Mouse (Mus musculus): ENCODE data around the gene Nrg3.
"Not testable (repeated sequence)": the region's sequence is repeated elsewhere in the genome, so short reads cannot be mapped to it uniquely, and the experiment has no call there.

Gene Nrg3

DNA sequence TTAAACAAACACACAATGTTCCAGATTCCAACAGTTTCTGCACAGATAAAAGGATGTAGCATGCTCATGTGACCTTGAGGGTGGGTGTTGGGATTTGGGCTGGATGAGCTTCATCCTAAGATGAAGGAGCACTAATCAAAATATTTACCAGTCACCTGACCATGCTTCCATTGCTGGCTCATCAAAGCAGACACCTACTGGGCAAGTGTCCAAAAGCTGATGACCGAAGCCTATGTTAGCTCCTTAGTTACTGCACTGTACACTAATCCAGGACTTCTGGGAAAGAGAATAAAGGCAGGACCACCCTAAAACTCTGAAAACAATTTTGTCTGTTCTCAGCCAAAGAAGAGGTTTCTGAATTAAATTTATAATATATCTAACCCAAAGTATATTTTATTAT lies 261.4 kb downstream of the Nrg3 start:
- DNase-seq (ENCODE audit: low read depth, low spot score): no peak

DNA sequence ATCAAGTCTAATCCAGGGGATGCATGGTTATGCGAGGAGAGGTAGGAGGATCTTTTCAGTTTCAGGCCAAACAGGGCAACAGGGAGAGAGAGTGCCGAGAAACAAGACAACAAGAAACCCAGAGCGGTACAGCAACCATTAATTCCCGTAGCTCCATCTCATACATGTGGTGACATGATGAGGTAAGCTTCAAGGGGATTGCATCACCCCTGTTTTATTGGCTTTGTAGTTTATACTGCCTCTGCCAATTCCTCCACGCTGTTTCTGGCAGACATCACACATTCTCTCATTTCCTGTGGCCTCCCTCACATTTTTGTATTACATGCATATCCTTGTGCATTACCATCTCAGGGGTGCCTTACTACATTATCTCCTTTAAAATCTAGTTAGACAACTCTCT lies 280.9 kb downstream of the Nrg3 start:
- peak; percentile 78 for DNase-seq (ENCODE audit: low read depth, low spot score)

DNA sequence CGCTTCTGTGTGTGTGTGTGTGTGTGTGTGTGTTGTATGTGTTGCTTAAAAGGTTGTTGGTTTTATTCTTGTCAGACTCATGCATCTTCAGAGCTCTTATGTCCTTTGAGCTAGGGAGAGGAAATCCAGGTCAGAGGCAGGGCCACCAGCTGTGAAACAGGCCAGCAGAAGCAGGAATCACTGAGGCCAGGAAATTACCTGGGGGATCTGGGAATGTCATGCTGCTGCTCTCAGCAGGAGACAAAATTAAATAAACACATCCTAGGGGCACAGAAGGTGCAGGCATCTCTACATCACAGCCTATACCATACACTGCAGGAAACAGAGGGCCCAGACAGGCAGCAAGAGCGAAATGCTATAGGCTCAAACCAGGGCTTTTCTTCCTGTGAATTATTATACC lies 299.2 kb downstream of the Nrg3 start:
- no peak for DNase-seq (ENCODE audit: low read depth, low spot score)

DNA sequence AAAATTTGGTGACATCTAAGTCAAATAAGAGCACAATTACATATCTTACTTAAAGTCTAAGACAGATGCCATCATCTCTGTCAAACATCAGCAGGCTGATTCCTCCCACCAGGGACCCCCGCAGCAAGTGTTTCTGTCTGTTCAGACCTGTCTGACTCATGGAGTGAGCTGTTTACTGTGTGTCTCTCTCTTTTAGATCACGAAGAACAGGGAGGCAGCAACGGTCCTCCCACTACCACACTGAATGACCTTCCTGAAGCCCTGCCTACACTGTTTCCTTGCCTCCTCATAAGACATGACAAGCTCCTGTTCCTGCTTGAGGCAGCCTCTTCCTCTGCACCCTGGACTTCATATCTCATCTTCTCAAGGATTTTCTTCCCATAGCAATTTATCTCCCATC lies 312.7 kb downstream of the Nrg3 start:
- DNase-seq (ENCODE audit: low read depth, low spot score): no peak

DNA sequence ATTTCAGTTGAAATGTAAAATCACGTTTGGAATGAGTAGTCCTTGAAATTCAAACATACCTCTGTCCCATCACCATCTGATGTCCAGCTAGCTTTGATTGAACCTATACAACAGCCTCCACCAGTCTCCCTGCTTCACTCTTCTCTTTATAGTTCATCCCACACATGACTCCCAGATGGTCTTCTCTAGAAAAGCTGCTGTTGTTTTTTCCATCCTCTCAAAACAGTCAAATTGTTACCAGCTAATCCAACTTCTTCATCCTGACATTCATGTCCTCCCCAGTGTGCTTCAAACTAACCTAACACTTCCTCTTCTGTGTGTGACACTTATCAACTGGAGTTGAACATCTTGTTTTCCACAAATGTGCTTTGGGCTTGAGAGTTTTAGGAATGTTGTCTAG lies 317.4 kb downstream of the Nrg3 start:
- no peak for DNase-seq (ENCODE audit: low read depth, low spot score)

DNA sequence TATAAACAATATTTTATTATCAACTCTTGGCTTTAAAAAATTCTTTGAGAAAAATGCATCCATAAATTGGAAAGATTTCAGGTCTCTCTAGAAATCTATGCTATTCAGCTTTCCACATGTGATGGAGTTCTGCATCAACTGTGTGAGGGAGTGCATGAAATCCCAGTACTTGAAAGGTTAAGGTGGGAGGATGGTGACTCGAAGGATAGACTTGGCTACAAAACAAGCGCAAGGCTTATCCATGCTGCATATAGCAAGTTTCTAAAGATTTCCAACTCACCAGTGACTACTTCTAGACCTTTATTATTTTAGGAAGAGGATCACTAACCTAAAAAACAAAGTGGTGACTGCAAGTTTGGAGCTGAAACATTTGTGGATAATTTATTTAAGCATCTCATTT lies 343.1 kb downstream of the Nrg3 start:
- DNase-seq (ENCODE audit: low read depth, low spot score): no peak

DNA sequence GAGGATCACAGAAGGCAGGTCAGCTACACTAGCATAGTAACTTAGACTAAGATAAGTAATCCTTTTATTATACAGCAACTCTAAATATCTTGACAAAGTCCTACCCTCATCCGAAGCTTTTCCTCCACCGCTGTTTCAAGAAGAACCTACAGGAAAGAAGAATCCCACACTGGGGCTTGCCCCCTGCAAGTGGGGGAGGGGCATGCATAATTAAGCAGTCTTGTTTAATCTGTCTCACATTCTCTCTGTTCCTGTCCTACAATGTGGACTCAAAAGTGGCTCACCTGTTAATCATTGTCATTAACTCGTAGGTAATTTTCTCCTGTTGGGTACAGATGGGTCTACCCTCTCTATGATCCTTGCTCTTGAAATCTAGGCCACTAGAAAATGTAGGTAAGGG lies 354.9 kb downstream of the Nrg3 start:
- no peak for DNase-seq (ENCODE audit: low read depth, low spot score)

DNA sequence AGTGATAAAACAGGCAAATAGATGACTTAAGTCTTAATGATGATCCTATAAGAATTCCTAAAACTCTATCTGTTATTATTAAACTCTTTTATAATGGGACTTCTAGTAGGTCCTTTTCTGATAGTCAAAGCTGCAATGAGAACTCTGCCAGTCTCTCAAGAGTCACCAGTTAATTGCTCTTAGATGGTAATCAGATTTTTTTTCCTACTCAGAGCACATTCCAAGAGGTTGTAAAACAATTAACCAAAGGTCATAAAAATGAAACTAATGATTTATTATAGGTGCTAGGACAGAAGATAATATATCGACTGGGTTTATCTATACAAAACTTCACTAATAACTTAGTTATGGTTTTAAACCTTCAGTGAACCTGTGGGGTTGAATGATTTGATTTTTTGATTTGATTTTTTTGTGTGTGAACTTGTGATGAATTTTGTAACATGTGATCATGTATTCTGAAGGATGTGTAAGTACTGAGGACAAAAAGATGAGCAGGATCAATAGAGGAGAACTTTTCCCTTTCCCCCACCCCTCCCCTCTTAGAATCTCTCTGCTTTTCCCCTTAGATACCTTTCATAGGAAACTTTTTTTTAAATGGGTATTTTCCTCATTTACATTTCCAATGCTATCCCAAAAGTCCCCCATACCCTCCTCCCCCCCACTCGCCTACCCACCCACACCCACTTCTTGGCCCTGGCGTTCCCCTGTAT lies 356.2 kb downstream of the Nrg3 start:
- DNase-seq (ENCODE audit: low read depth, low spot score): not testable (repeated sequence)

DNA sequence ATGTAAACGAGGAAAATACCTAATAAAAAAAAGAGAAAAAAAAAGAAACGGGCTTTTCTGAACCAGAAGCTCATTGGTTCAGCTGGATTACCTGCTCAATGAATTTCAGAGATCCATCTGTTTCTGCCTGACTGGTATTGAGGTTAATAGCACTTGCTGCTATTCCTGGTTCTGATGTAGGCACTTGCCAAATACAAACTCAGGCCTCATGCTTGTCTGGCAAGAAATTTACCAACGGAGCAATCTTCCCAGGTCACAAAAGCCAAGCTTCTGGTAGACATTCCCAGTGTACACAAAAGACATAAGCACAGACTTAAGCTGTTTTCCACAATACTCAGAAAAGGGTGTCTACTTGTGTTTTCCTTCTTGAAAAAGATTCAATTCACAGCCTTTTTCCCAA lies 363.3 kb downstream of the Nrg3 start:
- no peak for DNase-seq (ENCODE audit: low read depth, low spot score)

DNA sequence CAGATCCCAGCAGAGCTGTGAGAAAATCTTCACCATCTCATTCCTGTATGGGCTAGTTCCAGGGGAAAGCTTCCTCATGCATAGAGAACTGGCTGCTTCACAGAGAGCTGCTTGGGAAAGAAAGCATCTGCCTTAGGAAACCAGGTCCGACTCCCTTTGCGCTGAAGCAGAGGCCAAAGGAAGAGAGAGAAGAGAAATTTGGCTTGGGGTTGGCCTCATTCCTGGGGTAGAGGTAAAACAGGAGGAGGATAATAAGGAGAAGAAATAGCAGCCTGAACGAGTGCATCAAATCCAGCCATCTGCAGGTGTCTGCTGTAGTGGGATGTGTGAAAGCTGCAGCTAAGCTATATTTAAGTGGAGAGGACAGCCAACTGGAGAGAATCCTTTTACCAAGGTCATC lies 366.1 kb downstream of the Nrg3 start:
- no peak for DNase-seq (ENCODE audit: low read depth, low spot score)

DNA sequence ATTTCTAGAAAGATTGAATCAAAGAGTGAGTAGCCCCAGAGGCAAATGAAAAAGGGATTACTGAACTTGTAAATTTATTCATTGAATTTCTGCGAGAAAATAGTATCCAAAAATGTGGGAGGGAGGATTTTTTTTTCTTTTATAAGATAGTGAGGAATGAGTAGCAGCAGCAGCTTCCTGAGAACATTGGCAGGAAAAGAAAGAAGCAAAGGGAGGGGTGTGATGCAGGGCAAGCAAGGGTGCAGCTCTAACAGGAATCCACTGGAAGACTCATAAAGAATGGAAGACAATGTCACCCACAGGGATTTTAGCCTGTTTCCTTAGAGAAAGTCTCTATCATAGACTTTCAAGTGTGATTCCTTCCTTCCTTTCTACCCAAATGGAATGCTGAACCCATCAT lies 377.7 kb downstream of the Nrg3 start:
- no peak for DNase-seq (ENCODE audit: low read depth, low spot score)

DNA sequence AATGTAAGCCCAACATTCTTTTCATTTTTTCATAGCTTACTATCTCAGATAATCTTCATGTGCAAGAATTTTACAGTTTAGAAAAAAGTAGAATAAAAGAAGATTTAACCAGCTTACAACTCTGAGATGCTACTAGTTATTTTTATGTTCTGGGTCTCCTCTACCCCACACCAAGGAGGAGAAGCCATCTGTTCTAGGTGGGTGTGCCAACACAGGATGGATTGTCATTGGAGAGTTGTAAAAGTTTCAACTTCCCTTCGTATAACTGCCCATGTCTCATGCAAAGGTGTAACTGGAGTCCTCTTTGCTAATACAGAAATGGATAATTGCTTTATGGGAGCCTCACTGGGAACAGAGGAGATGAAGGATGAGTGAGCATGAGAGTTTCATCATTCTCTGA lies 393.4 kb downstream of the Nrg3 start:
- DNase-seq (ENCODE audit: low read depth, low spot score): no peak

DNA sequence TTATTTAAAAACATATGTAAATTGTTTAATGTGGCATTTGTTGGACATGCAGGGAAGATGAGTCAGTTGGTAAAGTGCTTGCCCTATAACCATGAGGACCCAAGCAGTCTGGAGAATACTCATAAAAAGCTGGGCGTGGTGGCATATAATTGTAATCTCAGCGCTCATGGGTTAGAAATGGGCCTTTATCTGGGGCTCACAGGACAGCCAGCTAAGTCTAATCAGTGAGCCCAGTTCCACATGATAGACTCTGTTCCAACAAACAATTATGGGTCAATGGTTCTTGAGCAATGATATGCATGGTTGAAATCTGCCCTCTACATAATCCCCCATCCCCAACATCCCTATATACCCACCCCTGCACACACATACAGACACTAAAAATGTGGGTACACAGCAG lies 421.3 kb downstream of the Nrg3 start:
- DNase-seq (ENCODE audit: low read depth, low spot score): no peak

DNA sequence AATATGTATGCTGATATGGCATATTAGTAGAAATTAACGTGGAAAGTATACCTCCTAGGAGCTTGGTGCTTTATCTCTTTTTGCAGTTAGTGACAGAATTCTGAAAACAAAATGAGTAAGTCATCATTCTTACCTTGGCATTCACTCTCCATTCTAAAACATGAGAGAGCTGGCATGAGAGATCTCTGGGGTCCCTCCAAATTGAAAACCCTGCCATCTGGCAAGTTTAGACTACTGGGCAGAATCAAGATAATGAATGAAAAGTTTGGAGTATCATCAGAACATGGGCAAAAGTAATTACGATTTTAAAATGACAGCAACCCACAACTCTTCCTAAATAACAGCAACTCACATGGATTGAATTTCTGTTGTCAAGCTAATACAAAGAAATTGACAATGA lies 423.9 kb downstream of the Nrg3 start:
- DNase-seq (ENCODE audit: low read depth, low spot score): no peak

DNA sequence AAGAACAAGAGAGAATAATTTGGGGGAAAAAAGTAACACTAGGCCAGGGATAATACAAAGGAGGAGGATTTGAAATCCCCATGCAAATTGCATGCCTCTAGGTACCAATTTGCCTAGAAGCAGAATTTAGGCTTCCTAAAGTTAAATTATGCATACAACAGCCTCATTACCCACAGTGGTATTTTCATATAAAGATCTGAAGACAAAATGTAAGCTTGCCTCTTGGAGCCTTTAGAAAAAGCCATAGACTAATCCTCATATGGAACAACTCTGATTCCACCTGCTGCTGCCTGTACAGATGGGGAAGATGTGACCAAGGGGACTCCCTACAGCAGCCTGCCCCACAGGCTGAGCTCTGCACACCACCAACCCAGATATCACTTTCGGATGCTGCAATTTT lies 428.6 kb downstream of the Nrg3 start:
- no peak for DNase-seq (ENCODE audit: low read depth, low spot score)

DNA sequence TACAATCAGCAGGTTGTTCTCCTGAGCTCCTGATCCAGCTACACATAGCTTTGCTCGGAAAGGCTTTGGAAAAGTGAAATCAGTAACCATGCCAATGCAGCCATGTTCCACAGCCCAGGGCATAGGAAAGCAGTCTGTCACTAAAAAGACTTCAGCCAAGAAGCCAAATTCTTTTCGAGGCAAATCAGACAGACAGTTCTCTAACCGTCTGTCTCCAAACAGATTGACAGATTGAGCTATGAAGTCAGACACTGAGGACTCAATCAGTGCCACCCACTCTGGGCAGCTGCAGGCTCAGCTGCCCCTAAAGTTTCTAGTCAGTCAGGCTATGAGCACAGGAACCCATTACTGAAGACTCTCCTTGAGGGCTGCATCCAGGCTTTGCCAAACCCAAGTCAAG lies 429.1 kb downstream of the Nrg3 start:
- no peak for DNase-seq (ENCODE audit: low read depth, low spot score)

DNA sequence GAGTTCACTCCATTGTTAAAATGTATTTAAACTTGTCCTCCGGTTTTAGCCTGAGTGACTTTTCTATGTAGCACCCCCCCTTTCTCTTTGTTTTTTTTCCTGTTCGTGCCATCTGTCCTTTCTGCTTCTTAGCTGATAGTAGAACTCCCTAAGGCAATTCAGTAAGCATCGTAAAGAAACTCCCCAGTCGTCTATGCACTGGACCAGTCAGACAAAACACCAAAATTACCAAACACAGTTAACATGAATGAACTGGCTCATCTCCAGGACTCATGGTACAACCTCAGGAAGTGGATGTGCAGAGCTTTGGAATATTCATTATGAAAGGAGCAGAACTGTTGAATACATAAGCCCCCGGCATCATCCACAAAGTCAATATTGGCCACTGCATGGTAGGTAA lies 429.5 kb downstream of the Nrg3 start:
- no peak for DNase-seq (ENCODE audit: low read depth, low spot score)

DNA sequence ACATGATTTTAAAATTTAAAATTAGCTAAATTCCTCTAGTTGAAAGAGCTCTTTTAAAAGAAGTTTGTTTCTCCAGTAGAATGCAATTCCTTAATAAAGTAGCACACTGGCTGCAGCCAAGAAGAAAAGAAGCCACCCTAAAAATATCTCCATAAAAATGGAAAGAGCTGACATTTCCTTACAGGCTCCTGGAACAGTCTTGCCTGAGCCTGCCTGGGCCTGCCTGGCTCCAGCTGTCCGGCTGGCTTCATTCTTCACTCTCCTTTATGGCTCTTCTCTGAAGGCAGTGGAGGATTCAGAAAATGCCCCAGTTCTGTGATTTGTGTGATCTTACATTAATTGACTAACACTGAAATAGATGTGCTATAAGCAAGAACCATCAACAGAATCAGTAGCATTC lies 433.8 kb downstream of the Nrg3 start:
- no peak for DNase-seq (ENCODE audit: low read depth, low spot score)

DNA sequence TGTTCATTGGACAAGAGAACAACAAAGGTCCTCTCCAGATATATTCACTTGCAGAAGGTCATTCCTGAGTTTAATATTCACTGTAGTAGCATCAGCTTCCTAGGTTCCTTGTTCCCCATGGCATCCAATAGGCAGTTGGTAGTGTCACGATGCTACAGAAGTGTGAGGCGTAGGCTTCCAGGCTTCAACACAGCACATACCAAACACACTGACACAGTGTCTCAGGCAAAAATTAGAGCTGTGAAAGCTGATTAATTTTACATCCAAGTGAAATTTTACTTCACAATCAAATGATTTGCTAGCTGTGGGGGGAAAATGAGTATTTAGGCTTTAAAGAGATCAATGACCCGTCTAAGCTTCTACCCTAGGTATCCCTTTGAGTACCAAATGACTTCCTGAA lies 438.4 kb downstream of the Nrg3 start:
- no peak for DNase-seq (ENCODE audit: low read depth, low spot score)

DNA sequence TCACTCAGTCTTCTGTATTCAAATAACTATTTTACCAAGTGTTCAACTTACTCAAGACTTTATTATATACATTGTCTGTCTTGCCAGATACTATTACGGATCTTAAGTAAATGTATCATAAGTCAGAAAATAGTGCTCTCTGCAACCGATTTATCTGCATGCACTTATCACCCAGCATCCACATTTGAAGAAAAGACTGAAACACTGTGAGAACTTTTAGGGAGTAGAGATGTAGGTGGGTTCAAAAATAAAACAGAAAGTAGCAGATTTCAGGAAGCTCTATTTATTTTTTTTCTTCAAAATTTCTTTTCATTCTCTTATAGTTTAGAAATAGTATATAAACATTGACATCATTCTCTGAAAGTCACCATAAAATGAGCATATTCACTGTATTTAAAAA lies 449.8 kb downstream of the Nrg3 start:
- DNase-seq (ENCODE audit: low read depth, low spot score): no peak

DNA sequence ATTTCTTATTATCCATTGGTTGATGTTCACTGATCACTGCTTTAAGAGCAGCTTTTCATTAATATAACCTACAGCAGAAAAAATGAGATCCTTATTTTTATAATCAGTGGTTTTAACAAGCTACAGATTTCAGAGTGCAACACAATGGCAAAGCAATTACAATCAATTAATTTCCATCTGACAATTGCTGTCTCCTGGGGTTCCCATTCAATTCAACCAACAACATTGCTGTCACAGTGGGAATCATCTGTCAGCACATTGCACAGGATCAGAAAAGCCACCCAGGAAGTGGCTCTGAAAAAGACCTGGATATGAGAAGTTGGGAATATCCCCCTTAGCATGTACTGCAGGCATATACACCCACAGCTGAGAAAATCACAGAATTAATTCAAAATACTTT lies 458.8 kb downstream of the Nrg3 start:
- DNase-seq (ENCODE audit: low read depth, low spot score): no peak

DNA sequence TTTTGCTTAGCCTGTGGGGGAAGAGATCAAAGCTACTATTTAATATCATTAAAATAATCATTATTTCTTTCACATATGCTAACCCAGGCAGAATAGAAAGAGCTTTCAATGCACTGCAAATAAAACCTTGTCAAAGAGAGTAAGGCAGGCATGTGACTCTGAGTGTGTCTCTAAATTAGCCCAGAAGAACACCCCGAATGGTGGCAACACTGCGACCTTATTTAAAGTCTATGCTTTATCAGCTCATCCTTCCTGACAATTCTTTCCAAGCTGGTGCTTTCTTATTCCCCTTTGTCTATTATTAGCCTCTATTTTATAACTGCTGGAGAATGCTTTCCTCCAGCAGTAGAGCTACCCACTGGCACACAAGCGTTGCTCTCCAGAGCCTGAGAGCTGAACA lies 475.0 kb downstream of the Nrg3 start:
- no peak for DNase-seq (ENCODE audit: low read depth, low spot score)

DNA sequence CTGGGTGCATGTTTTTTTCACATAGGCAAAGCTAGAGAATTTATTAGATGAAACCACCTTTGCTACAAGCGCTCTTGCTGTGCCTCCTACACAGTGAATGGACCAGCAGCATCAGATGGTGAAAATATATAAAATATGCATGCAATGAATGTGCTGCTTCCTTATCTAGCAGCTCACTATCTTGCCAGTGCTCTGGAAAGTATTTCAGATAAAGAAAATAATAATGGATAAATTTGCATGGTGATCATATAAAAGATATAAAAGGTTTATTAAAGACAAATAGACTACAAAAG lies 480.4 kb downstream of the Nrg3 start:
- no peak for DNase-seq (ENCODE audit: low read depth, low spot score)

DNA sequence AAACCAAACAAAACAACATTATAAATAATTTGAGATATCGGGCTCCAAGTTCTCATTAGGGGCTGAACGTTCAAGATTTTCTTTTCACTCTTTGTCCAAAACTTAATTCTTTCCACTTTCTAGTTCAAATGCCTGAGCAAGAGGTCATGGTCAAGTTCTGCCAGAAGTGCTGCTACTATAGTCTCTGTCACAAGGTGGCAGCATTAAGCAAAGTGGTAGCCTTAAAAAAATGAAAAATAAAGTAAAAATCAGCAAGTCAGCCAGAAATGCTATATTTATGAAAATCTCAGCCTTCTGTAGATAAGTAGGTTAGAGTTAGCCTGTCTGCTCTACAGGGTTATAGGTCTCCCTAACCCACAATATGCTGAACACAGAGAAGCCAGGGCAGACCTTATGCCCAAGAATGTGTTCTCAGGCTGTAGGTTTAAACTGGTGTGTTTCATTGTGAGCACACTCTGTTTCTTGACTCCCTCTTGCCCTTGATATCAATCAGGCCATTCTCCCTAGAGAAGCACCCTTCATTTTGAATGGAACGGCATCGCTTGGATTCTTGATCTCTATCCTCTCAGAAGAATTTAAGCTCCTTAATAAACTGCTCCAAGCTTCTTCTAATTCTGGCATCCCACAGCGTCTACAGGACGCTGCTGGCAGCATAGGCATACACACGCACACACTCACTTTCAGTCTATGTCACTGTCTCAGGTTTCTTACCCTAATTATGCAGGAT lies 480.9 kb downstream of the Nrg3 start:
- DNase-seq (ENCODE audit: low read depth, low spot score): peak; percentile 45
